Mouse (Mus musculus): Measurements from ENCODE around the gene Bmf.

The Bmf gene

DNA sequence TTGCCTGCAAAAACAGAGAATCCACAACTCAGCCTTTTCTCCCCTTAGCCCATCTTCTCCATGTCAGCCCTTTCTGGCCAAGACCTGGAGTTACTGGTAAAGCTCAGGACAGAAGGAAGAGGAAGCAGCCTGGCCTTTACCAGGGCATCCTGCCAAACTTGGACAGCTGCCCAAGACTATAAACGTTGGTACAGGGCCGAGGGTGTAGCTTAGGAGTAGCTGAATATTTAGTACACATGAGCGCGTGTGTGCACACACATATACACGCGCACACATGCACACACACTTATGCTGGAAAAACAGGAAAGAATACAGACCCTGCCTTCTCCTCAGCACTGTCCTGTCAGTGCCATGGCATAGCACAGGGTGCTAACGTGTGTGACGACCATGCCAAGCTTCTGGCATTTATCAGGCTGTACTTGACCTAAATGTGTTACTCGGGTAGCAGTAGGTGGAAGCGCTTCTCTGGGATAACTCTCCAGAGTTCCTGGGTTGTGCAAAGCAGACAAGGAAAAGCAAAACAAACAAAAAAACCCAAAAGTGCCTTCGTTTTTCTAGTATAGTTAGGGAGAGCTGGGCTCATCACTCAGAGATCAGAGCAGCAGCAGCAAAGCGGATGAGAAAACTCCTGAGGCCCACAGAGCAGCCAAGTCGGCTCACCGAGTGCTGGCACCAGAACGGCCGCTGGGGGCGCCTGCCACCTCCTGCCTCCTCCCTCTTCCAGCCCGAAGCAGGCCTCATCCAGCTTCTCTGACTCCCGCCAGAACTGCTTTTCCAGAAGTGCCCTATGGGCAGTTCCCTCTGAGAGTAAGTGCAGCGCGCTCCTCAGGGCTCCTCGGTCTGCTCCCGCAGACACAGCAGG lies 4.0 kb downstream of the Bmf start:
- DNase-seq (ENCODE audit: low spot score), result peak; percentile 75

DNA sequence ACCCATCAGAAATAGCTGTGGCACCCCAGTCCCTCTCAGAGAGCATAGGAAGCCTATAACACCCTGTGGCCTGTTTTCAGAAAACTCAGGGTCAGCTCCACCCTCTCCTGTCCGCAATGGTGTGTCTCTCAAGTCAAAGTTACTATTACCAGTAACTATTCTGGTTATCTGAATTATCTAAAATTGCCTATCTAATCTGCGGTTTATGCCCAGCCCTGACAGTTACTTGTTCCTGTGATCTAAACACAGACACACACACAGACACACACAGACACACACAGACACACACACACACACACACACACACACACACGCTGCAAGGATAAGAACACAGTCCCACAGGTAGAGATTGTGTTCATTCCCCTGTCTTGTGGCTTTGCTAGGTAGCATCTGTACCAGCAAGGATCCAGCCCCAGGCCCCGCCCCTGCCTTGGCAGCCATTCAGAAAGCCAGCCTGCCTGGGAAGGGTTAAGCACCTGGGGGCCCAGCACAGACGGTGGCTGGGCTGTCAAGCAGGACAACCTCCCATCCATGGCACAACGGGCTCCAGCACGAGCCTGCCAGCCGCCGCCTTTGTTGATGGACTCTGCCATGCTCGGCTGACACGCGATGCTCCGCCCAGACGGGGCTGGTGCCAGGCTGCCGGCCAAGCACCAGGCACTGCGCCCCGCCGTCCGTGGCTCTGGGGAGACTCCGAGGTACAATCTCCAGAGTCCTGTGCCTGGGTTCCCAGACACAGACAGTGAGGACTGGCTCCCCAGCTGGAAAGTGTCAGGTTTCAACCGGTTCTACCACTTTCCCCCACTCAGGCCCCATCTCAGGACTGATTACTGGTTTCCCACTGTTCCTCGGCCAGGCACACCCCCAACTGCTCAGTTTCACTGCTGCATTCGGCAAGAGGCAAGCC lies 5.3 kb downstream of the Bmf start:
- no peak for DNase-seq (ENCODE audit: low spot score)

DNA sequence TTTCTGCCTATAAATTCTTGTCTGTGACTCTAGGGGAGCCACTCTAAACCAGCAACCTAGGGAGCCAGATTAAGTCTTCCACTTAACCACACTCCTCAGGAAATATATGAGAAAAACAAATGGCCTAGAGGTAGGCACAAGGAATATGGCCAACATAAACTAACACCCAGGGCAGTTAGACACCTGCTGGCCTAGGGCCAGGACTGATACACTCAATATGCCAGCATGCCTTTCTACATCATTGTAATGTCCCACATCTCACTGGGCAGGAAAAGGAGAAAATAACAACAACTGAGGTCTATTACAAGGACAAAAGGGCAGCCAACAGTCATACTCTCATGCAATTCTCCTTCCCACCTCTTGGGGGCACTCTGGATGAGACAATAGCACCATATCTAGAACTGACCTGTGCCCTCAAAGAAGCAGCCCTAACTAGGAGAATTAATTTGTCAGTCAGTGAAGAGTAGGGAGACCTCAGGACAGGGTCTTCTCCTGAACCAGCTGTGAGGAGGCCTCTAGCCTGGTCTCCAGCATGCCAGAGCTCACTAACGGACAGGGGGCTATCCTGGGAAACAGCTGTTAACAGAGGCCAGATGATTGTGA lies 6.4 kb downstream of the Bmf start:
- DNase-seq (ENCODE audit: low spot score), result no peak

DNA sequence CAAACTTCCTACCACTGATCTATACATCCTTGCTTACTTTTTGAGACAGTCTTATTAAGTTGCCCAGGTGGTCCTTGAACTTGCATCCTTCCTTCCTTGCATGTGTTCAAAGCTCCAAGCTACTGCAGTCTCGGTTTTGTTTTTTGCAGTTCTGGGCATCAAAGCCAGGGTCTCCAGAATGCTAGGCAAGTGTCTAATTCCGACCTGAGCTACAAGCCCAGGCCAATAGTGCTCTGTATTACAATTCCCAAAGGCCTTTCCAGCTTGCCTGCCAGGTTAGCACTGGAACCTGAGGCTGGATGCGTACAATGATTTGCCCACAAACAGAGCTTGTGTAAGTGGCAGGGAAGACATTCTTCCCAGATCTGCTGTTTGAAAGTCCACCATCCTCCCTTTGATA lies 7.8 kb downstream of the Bmf start:
- DNase-seq (ENCODE audit: low spot score), result no peak

DNA sequence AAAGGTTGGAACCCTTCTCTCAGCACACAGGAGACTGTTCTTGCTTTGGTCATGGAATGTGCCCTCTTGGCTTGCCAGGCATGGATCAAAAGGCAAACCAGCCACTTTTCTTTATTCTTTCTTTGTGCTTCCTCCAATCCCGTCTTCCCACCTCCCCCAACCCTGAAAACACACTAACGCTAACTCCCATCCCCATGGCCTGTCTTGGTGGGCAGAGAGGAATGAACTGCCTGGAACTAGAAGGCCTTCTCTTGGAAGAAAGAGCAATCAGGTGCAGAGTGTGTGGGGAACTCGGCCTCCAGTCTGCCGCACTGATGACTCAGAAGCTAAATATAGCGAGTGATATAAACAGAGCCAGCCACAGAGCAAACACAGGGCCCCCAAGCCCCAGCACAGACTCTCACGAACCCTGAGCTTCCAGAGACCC lies 8.8 kb downstream of the Bmf start:
- DNase-seq (ENCODE audit: low spot score), result no peak

DNA sequence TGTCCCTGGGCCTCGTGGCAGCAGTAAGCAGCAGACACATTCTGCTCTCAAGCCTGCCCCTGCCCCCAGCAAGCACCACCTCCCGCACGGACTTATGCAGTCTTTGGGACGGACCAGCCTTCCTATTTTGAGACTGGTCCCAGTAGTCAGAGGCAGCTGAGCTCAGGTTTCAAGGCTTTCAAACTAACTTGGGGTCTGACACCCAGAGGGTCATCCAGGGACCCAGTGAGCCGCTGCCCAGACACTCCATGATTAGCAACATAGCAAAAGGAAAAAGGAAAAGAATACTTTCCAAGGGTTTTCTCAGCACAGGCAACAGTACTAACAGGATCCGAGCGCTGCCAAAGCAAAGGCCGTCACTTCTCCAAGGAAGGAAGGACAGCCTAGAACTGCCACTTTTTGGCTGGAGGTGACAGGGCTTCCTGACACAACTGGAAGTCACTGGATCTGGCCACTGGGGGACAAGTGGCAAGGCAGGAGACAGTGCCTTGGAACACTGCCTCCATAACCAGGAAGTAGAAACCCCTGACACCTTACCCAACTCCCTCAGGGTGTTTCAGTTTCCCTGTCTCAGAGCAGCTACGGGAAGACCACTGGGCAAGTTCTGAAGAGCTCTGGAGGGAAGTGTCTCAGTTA lies 9.5 kb downstream of the Bmf start:
- no peak for DNase-seq (ENCODE audit: low spot score)

DNA sequence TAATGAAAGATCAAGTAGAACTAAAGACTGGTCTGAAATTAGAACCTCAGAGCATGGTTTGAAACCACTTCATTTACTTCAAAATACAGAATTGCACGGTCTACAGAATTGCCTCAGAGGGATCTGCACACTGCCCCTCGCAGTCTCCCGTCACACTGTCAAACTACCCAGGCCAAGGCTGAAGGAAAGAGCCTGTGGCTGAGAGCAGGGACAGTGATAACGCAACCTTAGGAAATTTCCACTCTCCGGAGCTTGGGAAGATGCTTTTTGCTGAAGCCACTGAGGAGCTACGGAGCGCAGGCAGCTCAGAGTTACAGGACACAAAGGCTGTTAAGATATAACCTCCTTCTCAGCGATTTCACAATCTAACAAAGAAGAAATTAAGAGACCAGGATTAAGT lies 10.4 kb downstream of the Bmf start:
- DNase-seq (ENCODE audit: low spot score), result no peak

DNA sequence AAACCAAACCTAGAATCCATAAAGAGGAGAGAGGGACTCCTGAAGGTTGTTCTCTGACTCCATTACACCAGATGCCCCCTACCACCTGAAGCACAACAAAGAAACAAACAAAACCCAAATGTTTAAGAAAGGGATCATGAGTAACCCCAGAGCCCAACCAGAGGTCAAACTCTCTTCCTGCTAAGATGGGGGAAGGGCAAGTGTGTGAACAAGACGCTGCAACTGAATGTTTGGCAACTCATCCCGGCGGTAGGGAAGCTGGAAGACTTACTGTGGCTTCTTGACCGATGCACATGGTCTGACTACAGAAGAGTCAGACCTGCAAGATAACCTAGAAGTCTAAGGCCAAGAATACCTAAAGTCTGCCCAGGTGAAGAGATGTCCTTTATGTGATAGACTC lies 12.3 kb downstream of the Bmf start:
- DNase-seq (ENCODE audit: low spot score), result no peak

DNA sequence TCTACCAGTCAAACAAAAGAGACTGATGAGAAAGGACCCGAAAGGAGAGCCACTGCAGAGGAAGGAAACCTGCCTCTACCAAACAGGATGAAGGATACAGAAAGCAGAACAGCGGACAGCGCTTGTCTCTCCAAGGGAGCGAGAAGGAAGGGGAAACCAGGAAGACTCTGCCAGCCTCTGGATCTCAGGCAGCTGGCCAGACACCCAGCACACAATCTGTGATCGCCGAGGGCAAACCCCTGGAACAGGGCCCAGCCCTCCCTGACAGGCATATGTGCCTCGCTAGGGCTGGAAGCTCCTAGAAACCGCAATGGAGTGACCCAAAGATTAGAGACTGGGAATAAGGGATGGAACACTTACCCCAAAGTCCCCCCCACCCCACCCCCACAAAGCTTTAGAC lies 12.9 kb downstream of the Bmf start:
- no peak for DNase-seq (ENCODE audit: low spot score)

DNA sequence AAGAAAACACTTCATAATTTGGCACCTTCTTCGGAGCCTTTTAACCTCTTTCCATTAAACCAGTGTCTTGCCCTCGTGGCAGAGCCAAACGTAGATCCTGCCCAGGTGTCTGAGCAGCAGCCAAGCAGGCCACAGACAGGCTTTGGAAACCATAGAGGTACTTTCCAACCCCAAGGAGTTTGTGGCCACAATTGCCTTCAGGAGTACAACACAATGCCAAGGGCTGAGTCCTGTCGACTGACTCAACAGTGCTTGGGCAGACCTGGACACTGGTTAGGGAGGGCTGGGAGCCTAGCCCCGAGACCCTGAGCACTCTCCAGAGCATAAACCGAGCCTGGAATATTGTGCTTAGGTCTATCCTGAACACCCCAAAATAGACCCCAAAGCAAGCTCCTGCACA lies 13.4 kb downstream of the Bmf start:
- DNase-seq (ENCODE audit: low spot score), result no peak

DNA sequence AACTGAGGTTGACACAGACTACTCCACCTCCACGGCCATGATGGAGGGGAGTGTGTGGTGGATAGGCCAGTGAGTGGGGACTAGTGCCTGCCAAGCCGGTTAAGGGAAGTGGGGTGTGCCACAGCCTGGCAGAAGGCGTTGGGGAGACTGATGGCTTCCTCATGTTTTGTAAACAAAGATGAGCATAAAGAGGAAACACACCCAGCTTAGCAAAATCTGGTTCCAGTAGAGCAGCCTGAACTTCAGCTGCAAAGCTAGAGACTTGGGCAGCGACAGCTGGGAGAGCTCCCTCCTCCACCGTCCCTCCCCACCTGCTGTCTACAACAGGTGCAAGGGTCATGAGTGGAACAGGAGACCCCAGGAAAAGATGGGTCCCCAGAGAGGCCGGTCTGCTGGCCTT lies 15.5 kb downstream of the Bmf start:
- no peak for DNase-seq (ENCODE audit: low spot score)

DNA sequence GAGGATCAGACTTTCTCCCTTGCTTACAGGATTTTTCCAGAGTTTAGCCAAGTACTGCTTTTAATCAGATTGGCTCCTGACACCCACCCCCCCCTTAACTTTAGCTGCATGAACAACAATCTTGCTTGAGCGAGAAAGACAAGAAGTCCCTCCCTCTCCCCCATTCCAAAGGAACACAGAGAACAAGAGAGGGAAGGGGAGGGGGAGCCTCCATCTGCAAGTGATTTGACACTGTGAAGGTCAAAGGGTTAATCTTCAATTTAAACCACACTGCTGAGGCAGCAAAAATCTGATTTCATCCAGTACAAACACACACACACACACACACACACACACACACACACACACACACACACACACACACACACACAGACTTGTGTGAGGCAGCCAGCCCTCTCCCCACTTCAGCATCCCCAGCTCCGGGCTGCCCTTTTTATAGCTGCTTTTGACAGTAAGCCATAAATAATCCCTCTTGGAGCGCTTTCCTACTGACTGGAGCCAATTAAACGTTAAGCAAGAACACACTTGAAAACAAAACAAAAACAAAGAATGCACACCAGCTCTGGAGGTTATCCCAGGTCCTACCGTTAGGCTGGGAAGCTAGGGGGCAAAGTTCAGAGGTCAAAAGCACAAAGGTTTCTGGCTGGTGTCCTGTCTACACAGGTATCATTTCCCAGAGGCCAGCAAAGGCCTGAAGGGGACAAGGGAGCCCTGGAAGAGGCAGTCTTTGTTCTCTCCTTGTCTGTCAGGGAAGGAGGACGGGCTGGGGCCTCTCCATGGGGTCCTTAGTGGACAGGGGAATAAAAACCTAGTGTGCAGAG lies 16.4 kb downstream of the Bmf start:
- DNase-seq (ENCODE audit: low spot score), result no peak

DNA sequence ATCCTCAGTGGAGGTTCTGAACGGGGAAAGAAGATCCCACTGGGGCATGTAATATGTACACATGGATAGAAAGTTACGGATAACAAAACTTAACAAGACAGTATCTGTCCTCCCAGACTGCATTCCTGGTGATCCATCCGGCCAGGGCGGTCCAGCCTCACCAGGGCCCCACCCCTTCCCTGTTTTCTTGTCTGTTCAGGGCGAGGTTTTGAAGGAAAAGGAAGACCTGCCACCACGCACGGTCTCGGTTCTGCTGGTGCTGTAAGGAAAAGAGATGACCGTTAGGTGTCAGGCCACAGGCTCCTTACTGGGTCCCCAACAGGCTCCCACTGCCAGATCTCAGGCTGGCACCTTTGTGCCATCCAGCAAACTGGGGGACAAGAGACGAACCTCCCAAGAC lies 17.1 kb downstream of the Bmf start:
- no peak for DNase-seq (ENCODE audit: low spot score)

DNA sequence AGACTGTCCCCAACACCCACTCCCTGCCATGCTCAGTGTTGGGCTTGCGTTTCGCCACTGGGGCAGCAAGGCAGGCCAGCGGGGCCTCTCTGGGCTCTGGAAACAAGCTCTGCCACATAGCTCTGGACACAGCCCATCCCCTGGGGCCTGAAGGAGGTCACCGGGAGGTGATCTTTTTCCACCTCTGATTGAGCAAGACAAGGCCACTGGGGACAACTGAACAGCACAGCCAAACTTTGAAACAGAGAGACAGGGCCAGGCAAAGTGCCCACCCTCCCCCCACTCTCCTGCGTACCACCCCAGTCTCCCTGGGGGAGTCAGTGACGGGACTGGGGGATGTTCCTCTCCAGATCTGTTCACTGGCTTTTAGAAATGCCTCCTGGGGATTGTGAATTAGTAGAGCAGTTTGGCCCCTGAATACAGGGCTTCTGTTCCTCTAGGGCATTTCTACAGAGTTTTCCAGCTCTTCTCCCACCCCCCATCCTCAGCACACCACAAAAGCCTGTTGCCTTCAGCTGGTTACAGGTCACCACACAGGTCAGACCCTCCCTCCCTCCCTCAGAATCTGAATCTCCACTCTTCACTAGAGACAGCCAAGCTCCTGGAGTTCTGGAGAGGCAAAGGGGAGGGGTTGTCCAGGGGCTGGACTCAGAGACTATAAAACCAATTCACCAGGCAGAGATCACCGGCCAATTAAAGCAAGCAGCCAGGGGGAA lies 19.9 kb downstream of the Bmf start:
- DNase-seq (ENCODE audit: low spot score), result no peak

DNA sequence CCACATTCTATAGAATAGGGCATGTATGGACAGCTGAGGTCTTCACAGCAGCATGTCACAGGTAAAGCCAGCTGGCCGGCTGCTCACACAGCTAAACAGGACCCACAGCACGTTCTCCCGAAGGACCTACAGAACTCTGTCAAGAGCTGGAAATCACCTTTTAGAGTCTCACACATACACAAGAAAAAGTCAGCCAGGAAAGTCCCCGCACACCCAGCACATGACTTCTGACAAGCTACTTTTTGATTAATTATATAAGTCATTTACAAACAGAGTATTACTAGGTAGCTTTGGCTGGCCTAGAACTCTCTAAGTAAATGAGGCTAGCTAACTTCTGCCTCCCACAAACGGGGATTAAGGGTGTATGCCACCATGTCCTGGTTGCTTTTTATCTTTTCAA lies 22.9 kb downstream of the Bmf start:
- no peak for DNase-seq (ENCODE audit: low spot score)

DNA sequence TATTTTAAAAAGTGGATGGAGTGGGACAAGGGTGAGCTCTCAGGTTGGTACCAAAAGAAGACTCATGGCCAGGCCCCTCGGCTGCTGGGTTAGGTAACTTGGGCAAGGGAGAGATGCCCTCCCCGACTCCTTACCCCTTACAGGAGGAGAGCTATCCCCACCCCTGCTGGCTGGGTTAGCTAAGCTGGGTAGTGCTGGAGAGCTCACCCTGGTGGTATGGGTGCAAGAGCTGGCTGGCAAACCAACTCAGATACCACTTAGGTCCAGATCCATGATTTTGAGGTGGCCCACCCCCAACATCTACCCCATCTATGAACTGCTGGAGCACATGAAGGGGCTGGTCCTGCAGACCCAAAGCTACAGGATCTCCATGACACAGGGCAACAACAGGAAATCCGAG lies 24.7 kb downstream of the Bmf start:
- DNase-seq (ENCODE audit: low spot score), result no peak

DNA sequence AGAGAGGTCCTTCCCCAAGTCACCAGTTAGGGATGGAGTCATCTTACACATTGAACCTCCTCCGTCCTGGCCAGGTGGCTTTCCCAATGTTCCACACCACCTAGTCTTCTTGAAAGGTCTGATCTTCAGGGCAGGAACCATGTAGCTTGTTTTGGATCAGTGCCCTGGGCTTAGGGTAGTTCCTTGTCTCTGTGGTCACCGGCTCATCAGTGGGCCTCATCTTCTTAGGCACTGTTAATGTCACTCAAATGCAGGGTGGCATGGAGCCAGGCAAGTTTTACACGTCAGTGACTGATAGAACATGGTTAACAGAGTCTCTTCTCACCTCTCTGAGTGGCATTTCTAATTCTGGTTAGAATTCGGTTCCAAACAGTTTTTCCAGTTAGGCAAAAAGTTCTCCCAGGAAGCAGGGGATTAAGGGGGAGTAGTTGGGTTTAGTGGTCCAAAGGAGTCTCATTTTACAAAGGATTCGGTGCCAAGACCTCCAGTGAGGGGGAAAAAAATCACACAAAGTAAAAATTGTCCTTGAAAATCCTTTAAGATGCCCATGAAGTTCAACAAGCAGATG lies 26.2 kb downstream of the Bmf start:
- DNase-seq (ENCODE audit: low spot score), result no peak

DNA sequence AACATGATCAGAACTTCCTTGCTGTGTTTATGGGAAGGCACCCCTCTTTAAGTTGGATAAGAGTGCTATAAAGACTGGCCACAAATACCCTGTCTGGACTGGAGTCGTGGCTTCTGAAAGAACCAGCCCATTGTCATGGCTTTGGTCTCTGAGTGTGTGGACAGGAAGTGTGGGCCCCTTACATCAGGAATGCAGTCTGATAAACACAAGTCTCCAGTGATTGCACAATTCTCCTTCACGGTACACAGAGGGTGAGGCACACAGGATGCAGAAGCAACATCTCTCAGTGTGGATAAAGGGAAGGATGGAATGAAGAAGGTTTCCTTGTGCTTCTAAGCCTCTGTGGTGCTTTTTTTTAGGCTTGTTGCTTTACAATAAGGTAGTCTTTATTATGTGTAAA lies 27.2 kb downstream of the Bmf start:
- no peak for DNase-seq (ENCODE audit: low spot score)

DNA sequence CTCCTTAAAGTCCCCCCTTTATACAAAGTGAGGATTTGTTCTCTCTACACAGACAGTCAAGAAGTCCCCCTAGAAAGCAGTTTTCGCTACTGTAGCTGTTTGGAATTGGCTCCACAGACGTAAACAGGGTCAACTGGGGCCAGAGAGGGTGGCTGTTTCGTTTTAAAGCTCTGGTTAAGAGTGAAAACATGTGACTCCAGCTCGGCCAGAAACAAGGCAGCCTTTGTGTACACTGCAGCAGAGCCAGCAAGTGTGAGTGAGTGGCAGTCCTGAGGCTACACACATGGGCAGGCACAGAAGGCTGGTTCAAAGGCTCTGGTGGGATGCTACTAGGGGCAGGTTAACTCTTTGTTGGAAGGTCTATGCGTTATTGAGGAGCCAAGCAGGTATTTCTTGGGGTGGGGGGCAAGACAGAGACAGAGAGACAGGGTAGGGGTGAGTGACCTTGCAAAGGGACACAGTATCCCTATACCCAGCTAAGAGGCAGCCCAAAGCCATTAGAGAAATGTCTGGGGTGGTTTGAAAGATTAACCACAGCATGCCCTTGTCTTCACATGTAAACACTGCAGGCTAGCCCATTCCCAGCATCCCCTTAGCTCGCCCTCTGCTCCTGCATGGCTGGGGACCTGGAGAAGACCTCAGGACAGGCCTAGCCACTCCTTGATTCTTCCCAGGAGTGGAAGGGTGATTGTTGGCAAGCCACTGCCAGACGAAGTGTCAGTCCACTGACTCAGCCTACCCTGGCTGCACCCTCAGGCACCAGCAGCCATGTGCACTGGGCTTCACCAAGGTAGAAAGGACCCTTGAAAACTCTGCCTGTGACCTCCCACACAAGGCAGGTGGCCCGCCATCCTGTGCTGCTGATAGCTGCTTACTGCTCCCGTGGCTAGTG lies 29.2 kb downstream of the Bmf start:
- no peak for DNase-seq (ENCODE audit: low spot score)

Data from urinary bladder, postnatal 10 days (tissue).